Mouse (Mus musculus) natural killer cell, adult 2 months (primary cell): ENCODE results near the gene Tor1aip2.

ENCODE experiments used
- DNase-seq, 2 experiments: peaks; one replicate each; pipeline ENCODE4 v3.0.0; 2022; ENCODE audit warnings: low spot score in 2 of 2

Gene Tor1aip2

DNA sequence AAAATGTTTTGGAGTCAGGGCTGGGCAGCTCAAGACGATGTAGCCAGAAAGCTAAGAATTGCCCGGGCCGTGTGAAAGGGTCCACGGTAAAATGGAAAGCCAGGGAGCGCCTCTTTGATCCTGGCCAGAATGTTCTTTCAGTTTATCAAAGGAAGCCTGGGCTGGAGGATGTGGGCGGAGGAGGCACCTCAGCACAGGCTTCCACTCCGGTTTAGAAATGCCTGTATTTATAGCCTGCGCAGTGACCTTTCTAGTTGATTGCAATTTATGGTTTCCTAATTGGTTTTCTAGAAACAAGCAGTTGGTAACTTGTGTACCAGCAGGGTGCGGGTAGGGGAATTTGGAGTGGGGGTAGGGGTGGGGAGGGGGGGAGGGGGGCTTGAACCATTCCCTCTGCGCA is 73.2 kb downstream of the Tor1aip2 start:
- no peak for DNase-seq

DNA sequence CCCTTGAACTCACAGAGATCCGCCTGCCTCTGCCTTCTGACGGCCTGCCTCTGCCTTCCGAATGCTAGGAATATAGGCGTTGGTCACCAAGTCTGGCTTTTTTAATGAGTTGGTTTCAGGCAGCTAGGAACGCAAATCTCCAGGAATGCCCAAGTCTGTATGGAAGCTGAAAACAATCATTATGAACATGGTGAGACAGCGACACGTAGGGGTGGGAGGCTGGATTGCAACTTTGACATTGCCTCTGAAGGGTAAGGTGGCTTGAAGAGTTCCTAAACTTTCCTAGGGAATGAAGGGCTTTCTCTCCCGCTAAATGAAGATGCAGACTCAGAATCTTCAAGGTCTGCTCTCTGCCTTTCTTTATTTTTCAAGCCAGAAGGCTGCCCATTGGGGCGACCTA is 75.9 kb downstream of the Tor1aip2 start:
- no peak for DNase-seq

DNA sequence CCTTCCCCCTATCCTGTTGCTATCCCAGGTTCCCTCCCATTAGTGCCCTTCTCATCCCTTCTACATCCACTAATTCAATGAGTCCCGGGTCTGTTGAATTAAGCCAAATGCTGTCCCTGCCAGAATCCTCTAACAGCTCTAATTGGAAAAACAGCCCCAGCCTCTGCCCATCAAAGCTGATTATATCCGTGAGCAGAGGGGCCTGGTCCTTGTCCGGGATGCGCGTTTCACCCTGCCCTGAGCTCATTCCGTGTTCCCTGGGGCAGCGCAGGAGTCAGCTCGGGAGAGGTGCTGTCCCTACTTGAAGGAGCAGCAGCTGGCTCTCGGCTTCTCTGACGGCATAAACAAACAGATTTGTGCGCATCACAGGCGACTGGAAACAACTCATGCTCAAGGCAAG is 76.5 kb downstream of the Tor1aip2 start:
- no peak for DNase-seq

DNA sequence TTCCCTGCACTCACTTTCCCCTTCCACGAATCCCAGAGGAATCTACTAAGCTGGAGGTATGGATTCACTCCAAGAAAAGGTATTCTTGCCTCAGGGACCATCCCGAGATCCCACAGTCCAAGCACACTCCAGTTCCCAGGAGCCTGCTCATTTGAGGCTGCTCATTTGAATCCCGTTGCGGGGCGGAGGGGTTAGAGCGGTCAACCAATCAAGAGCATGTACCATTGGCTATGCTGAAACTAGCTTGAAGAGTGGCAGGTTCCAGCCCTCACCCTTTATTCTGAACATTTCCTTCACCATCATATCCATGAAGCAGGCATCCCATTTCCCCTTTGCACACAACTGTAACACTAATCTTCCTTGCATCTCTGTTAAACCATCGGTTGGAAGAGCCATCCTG is 76.9 kb downstream of the Tor1aip2 start:
- DNase-seq = no peak

DNA sequence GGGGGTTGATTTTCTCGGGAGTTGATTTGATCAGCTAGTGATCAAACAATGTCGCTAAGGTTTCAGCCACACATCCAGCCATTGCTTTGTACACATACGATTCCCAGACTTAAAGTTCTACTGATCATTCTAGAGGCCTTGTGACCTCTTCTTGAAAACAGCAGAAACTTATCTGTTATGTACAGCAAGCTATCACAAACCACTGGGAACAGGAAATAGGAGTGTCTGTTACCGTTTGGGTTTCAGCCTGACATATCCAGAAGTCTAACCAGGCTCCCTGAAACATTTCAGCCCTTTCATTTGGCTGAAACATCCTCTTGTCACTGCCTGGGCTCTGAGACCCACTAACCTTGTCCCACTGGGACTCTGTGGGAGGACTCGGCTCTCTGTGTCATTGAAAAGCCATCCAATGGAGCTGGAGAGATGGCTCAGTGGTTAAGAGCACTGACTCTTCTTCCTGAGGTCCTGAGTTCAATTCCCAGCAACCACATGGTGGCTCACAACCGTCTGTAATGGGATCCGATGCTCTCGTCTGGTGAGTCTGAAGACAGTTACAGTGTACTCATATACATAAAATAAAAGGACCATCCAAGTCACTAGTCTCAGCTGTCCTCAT is 78.8 kb downstream of the Tor1aip2 start:
- DNase-seq = no peak

DNA sequence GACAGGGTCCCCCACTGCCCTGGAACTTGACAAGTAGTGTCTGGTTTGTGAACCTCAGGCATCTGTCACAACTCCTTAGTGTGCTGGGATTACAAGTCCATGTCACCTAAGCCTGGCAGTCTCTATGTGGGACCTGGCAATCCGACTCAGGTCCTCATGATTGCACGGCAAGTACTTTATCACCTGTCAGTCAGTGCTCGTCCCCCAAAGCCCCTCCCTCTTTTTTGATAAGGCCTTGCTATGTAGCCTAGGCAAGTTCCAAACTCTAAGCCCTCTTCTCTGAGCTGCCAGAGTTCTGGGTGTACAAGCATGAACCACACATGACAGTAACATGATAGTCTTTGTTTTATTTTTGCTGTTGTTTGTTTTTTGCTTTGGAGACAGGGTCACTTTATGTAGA is 81.6 kb downstream of the Tor1aip2 start:
- DNase-seq = no peak
